Mouse (Mus musculus) liver, embryonic 14.5 days (tissue): ENCODE measurements around the gene Fitm1. TPM values are rescaled to one million over a fixed set of nuclear protein-coding genes. Genes with fewer than 3 reads are reported as not detected.

Source experiments
- ATAC-seq: fragments of 200-750 bp; cut with Nextera tagmentation; 2 replicates; pipeline ENCODE4 v1.8.0; 2017; ENCODE audit warnings: moderate number of reproducible peaks, mild to moderate bottlenecking, moderate library complexity; ENCODE audit not compliant: insufficient read depth
- DNase-seq, 3 experiments: peaks; one replicate each; pipeline ENCODE4 v3.0.0-alpha.2; 2012 to 2013; ENCODE audit warnings: low read depth in 3 of 3, low spot score in 3 of 3
- H3K27ac ChIP-seq: fragments of 300-500 bp; sonication (generic); 2 replicates; pipeline ENCODE4 v1.5.1; 2014; ENCODE audit warnings: moderate library complexity, mild to moderate bottlenecking, control low read depth, inconsistent platforms
- H3K27me3 ChIP-seq: fragments of 300-500 bp; sonication (generic); 2 replicates; pipeline ENCODE4 v1.6.1; 2014; ENCODE audit warnings: mild to moderate bottlenecking, low read length, moderate library complexity; ENCODE audit not compliant: control insufficient read depth, insufficient read depth
- H3K36me3 ChIP-seq: fragments of 300-500 bp; sonication (generic); replicated peaks from 2 replicates; pipeline ENCODE4 v1.6.1; 2014; ENCODE audit warnings: low read depth; ENCODE audit not compliant: control insufficient read depth, insufficient read depth
- H3K4me1 ChIP-seq, 2 experiments: fragments of 200-500 bp in 1 of 2; fragments of 300-500 bp in 1 of 2; sonication (generic) in 1 of 2; replicated peaks; 2 replicates each; pipeline ENCODE4 v1.6.1; 2012 to 2014; ENCODE audit warnings: antibody characterized with exemption in 1 of 2, inconsistent platforms in 1 of 2, low read length in 1 of 2; ENCODE audit not compliant: control insufficient read depth in 2 of 2, insufficient read depth in 2 of 2
- H3K4me2 ChIP-seq: fragments of 300-500 bp; sonication (generic); 2 replicates; pipeline ENCODE4 v1.6.1; 2014; ENCODE audit warnings: low read depth, mild to moderate bottlenecking, control low read depth, moderate library complexity
- H3K4me3 ChIP-seq, 2 experiments: fragments of 200-500 bp in 1 of 2; fragments of 300-500 bp in 1 of 2; sonication (generic) in 1 of 2; 2 replicates each; pipeline ENCODE4 v1.5.1; 2012 to 2014; ENCODE audit warnings: low read depth in 2 of 2, low read length in 2 of 2, mild to moderate bottlenecking in 2 of 2, control low read depth in 1 of 2, inconsistent platforms in 1 of 2, moderate library complexity in 1 of 2; ENCODE audit not compliant: insufficient read depth in 1 of 2
- H3K9ac ChIP-seq: fragments of 300-500 bp; sonication (generic); replicated peaks from 2 replicates; pipeline ENCODE4 v1.6.1; 2014; ENCODE audit warnings: mild to moderate bottlenecking, control low read depth, moderate library complexity
- H3K9me3 ChIP-seq: fragments of 300-500 bp; sonication (generic); 2 replicates; pipeline ENCODE4 v1.6.1; 2016; ENCODE audit warnings: low read length, mixed read lengths; ENCODE audit not compliant: control insufficient read depth
- CTCF ChIP-seq: IDR thresholded peaks from 2 replicates; pipeline ENCODE4 v1.5.1; 2016; ENCODE audit warnings: antibody characterized with exemption, low read depth, control low read depth
- EP300 ChIP-seq: IDR thresholded peaks from 2 replicates; pipeline ENCODE4 v1.6.1; 2016; ENCODE audit warnings: antibody characterized with exemption, low read depth
- WGBS: fragments of 180-500 bp; shearing (Covaris S2); extraction: QIAGEN DNeasy Blood & Tissue Kit; methylation state at CpG from one replicate; pipeline ENCODE4 v1.1.7; 2014; ENCODE audit not compliant: insufficient replicate concordance; 5-methylcytosine and 5-hydroxymethylcytosine counted together
- polyA plus RNA-seq, 2 experiments: library from polyadenylated mRNA; depleted of rRNA in 1 of 2; stranded (reverse) in 1 of 2; unstranded in 1 of 2; fragments of >200 nt; fragmentation: Nextera tagmentation in 1 of 2; extraction: Ambion mirVana in 1 of 2; gene quantifications; 2 replicates each; pipeline versions ENCODE4 v1.2.1 to v1.2.3; 2012 to 2014

Fitm1 gene
- polyA plus RNA-seq, 2 experiments: 0.19 to 0.37 TPM

DNA sequence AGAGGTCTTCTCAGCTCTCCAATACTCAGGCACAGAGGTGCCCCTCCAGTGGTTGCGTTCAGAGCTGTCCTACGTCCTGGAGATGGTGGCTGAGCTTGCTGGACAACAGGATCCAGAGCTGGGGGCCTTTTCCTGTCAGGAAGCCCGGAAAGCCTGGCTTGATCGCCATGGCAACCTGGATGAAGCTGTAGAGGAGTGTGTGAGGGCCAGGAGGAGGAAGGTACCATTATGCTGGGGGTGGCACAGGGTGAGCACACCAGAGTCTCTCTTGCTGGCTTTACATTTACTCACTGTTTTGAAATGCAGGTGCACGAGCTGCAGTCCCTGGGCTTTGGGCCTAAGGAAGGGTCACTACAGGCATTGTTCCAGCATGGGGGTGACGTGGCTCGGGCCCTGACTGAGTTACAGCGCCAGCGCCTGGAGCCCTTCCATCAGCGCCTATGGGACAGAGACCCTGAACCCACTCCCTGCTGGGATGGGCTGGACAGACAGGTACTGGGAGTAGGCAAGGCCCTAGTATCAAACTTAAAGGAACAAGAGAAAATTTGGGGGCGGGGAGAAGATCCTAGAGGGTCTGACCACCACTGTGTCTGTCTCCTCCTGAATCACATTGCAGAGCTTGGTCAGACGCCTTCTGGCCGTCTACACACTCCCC is 20.7 kb downstream of the Fitm1 start:
- WGBS: 84% methylated on average over 13 of the region's 13 CpGs
- no peak overlapping the region for H3K9ac ChIP-seq
- no peaks in the 10 kb centered on the region for H3K9me3 ChIP-seq
- H3K4me2 ChIP-seq: no peak overlapping the region
- no peak for ATAC-seq
- peaks cover 48% of the 10 kb centered on the region for H3K36me3 ChIP-seq
- H3K4me3 ChIP-seq: no peak overlapping the region
- H3K27me3 ChIP-seq: no peaks in the 10 kb centered on the region
- peaks cover 4 to 6% of the 10 kb centered on the region in 2 experiments for H3K4me1 ChIP-seq
- no peak overlapping the region for H3K27ac ChIP-seq
- no peak for TF ChIP-seq CTCF
- no peak for TF ChIP-seq EP300
- DNase-seq: no peak

DNA sequence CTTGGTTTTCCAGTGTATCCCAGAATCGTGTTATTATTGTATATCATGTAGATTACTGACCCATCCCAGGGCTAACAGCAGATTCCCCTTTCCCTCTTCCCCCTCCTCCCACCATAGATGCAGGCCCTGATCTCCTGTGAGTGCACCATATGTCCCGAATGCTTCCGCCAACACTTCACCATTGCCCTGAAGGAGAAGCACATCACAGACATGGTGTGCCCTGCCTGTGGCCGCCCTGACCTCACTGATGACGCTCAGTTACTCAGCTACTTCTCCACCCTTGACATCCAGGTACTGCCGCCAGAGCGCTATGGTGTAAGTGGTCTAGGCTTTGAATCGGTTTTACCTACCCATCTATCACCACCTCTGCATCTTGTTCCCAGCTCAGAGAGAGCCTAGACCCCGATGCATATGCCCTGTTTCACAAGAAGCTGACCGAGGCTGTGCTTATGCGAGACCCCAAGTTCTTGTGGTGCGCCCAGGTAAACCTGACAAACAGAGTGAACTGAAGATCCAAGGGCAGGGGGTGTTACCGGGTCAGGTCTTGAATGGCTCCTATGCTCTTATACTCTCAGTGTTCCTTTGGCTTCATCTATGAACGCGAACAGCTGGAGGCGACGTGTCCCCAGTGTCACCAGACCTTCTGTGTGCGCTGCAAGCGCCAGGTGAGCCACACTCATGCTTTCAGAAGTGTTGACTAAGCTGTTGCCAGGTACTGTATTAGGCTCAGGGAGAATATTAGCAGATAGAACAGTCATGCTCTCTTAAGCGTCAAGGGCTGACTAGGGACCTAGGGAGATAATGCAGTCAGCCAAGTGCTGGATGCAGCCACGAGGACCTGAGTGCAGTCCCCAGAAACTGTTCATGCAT is 23.3 kb downstream of the Fitm1 start:
- Histone ChIP-seq H3K9ac (no peak overlapping the region), H3K4me2 (no peak overlapping the region), H3K4me1 (peaks cover 0 to 11% of the 10 kb centered on the region in 2 experiments; a peak in 3 of 4 replicates), H3K27ac (no peak overlapping the region), H3K9me3 (no peaks in the 10 kb centered on the region), H3K27me3 (no peaks in the 10 kb centered on the region), H3K36me3 (peaks cover 65% of the 10 kb centered on the region), H3K4me3 (no peak overlapping the region)
- DNase-seq (no peak), ATAC-seq (no peak)
- TF ChIP-seq CTCF (no peak), EP300 (no peak)
- WGBS: 91% methylated on average over 21 of the region's 21 CpGs

DNA sequence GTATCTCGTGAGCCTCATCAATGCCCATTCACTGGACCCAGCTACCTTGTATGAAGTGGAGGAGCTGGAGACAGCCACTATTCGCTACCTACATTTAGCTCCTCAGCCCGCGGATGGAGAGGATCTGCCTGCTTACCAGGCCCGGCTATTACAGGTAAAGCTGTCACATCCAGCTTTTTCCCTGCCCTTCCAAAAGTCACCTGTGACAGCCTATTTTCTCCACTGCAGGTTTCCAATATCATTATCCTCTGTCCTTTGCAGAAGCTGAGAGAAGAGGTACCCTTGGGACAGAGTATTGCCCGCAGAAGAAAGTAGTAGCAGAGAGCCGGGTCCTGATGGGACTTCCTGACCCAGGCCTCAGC is 27.8 kb downstream of the Fitm1 start, which contains the start of gene Irf9:
Irf9 (plus strand) TSS at position 301 of the 362 bp plus-strand sequence.
- 79% methylated on average over 7 of the region's 7 CpGs for WGBS
- H3K27ac ChIP-seq: peak within 1 kb of the TSS; percentile 96
- peak within 1 kb of the TSS; percentile 95 for H3K4me2 ChIP-seq
- no peak for DNase-seq
- no peak for ATAC-seq
- no peaks in the 10 kb centered on the region for H3K9me3 ChIP-seq
- no peaks in the 10 kb centered on the region for H3K27me3 ChIP-seq
- H3K4me1 ChIP-seq: peaks cover 12 to 28% of the 10 kb centered on the region in 2 experiments
- peak within 1 kb of the TSS; percentile 91 for H3K9ac ChIP-seq
- TF ChIP-seq CTCF (no peak), EP300 (no peak)
- peak within 1 kb of the TSS; percentile 64 to 76 for H3K4me3 ChIP-seq
- peaks cover 73% of the 10 kb centered on the region for H3K36me3 ChIP-seq

DNA sequence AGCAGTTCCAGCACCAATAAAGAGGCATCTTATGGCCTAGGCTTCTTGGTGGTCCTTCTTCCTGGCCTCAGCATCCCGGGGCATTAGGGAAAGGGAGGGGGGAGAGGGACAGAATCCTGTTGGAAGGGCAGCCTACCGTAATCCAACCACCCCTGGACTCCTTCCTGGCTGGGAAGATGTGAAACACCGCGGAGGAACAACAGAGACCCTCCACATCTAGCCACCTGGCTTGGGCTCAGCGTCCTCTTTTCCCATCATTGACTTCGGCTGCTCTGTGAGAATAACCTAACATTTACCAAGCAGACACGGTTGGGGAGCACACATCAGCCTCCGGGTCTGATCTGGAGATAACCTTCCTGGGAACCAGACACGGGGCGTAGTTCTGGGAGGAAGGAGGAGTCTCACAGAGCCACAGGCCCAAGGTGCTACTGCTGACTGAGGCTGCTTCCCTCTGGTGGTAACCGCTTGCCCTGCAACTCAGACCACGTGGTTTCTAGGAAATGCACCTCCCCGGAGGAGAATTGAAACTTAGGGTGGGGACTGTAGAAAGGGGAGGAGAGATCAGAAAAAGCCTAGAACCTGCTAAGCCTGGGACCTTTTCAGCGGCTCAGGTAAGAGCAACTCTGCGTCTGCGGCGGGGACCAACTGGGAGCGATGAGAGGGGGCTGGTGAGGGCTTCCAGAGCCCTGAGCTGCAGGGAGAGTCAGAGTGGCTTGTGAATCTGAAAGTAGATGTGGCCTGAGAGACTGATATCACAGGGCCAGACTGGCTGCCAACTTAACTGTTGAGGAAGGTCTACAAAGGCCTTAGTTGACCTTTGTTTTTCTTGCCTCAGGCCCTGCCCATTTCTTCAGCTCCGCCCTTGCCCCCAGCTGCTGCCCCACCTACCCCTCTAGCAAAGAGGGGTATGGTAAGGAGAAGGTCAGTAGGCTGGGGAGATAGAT is 28.5 kb downstream of the Fitm1 start:
- Histone ChIP-seq H3K4me3 (peak overlapping the region; percentile 64 to 76), H3K9me3 (no peaks in the 10 kb centered on the region), H3K27me3 (no peaks in the 10 kb centered on the region), H3K36me3 (peaks cover 72% of the 10 kb centered on the region), H3K27ac (peak overlapping the region; percentile 96), H3K4me2 (peak overlapping the region; percentile 95), H3K9ac (peak overlapping the region; percentile 91), H3K4me1 (peaks cover 12 to 28% of the 10 kb centered on the region in 2 experiments)
- WGBS: 10% methylated on average over 19 of the region's 19 CpGs
- ATAC-seq: peak; percentile 95
- DNase-seq: peak; percentile 93 to 97 (median 95)
- TF ChIP-seq CTCF (peak; percentile 99), EP300 (peak; percentile 61)
